Mouse (Mus musculus): ENCODE data around the gene Ruvbl2.

Ruvbl2 gene

GRCm38 (mm10) chr7:45461326-45461725 lies 23.4 kb upstream of the Ruvbl2 start:
- no peak for DNase-seq (ENCODE audit: low read depth, low spot score)

GRCm38 (mm10) chr7:45460860-45461314 lies 23.0 kb upstream of the Ruvbl2 start:
- DNase-seq (ENCODE audit: low read depth, low spot score): no peak

- DNase-seq (ENCODE audit: low read depth, low spot score): no peak
These were observed 22.5 kb upstream of the Ruvbl2 start for GRCm38 (mm10) chr7:45460377-45460776.

- DNase-seq (ENCODE audit: low read depth, low spot score): peak; percentile 95
These were observed 21.8 kb upstream of the Ruvbl2 start, which contains the start of gene Ftl1 for GRCm38 (mm10) chr7:45459564-45460140. Gene Ftl1, minus strand, starts transcription at chr7:45459884.

GRCm38 (mm10) chr7:45458748-45459563 lies 21.1 kb upstream of the Ruvbl2 start:
- peak; percentile 72 for DNase-seq (ENCODE audit: low read depth, low spot score)

GRCm38 (mm10) chr7:45457204-45458060 lies 19.5 kb upstream of the Ruvbl2 start:
- DNase-seq (ENCODE audit: low read depth, low spot score): no peak

GRCm38 (mm10) chr7:45456721-45457203 lies 18.9 kb upstream of the Ruvbl2 start:
- DNase-seq (ENCODE audit: low read depth, low spot score): no peak

GRCm38 (mm10) chr7:45455932-45456696 lies 18.2 kb upstream of the Ruvbl2 start:
- no peak for DNase-seq (ENCODE audit: low read depth, low spot score)

- no peak for DNase-seq (ENCODE audit: low read depth, low spot score)
These were observed 17.1 kb upstream of the Ruvbl2 start for GRCm38 (mm10) chr7:45454971-45455370.

GRCm38 (mm10) chr7:45451344-45451982 lies 13.6 kb upstream of the Ruvbl2 start:
- peak; percentile 74 for DNase-seq (ENCODE audit: low read depth, low spot score)

- no peak for DNase-seq (ENCODE audit: low read depth, low spot score)
These were observed 12.1 kb upstream of the Ruvbl2 start for GRCm38 (mm10) chr7:45449974-45450373.

- DNase-seq (ENCODE audit: low read depth, low spot score): no peak
These were observed 9.6 kb upstream of the Ruvbl2 start for GRCm38 (mm10) chr7:45447325-45447990.

- DNase-seq (ENCODE audit: low read depth, low spot score): no peak
These were observed 8.7 kb upstream of the Ruvbl2 start for GRCm38 (mm10) chr7:45446589-45446988.

GRCm38 (mm10) chr7:45443526-45444420 lies 5.9 kb upstream of the Ruvbl2 start:
- DNase-seq (ENCODE audit: low read depth, low spot score): no peak

GRCm38 (mm10) chr7:45437046-45437445 lies 850 bp downstream of the Ruvbl2 start:
- no peak for DNase-seq (ENCODE audit: low read depth, low spot score)

GRCm38 (mm10) chr7:45436444-45436843 lies 1.5 kb downstream of the Ruvbl2 start:
- DNase-seq (ENCODE audit: low read depth, low spot score): no peak

- DNase-seq (ENCODE audit: low read depth, low spot score): no peak
These were observed 2.9 kb downstream of the Ruvbl2 start for GRCm38 (mm10) chr7:45435038-45435437.

GRCm38 (mm10) chr7:45434203-45435015 lies 3.5 kb downstream of the Ruvbl2 start, which contains the start of gene Gys1:
Gene Gys1, plus strand, starts transcription at chr7:45434844.
- DNase-seq (ENCODE audit: low read depth, low spot score): peak; percentile 99

Data from retina, postnatal 7 days (tissue).